Mouse (Mus musculus) liver, embryonic 14.5 days (tissue): ENCODE measurements at regions not wholly inside any gene's neighbourhood (a gene's known extent, or its start where the extent isn't known, plus 50 kb on each side); places are given as distances from the start of the nearest gene placed in this dataset.
"Not testable (repeated sequence)": the region's sequence is repeated elsewhere in the genome, so short reads cannot be mapped to it uniquely, and the experiment has no call there.

Source experiments
- ATAC-seq: fragments of 200-750 bp; cut with Nextera tagmentation; 2 replicates; pipeline ENCODE4 v1.8.0; 2017; ENCODE audit warnings: moderate number of reproducible peaks, mild to moderate bottlenecking, moderate library complexity; ENCODE audit not compliant: insufficient read depth
- DNase-seq, 3 experiments: peaks; one replicate each; pipeline ENCODE4 v3.0.0-alpha.2; 2012 to 2013; ENCODE audit warnings: low read depth in 3 of 3, low spot score in 3 of 3
- H3K27ac ChIP-seq: fragments of 300-500 bp; sonication (generic); 2 replicates; pipeline ENCODE4 v1.5.1; 2014; ENCODE audit warnings: moderate library complexity, mild to moderate bottlenecking, control low read depth, inconsistent platforms
- H3K27me3 ChIP-seq: fragments of 300-500 bp; sonication (generic); 2 replicates; pipeline ENCODE4 v1.6.1; 2014; ENCODE audit warnings: mild to moderate bottlenecking, low read length, moderate library complexity; ENCODE audit not compliant: control insufficient read depth, insufficient read depth
- H3K36me3 ChIP-seq: fragments of 300-500 bp; sonication (generic); replicated peaks from 2 replicates; pipeline ENCODE4 v1.6.1; 2014; ENCODE audit warnings: low read depth; ENCODE audit not compliant: control insufficient read depth, insufficient read depth
- H3K4me1 ChIP-seq, 2 experiments: fragments of 200-500 bp in 1 of 2; fragments of 300-500 bp in 1 of 2; sonication (generic) in 1 of 2; replicated peaks; 2 replicates each; pipeline ENCODE4 v1.6.1; 2012 to 2014; ENCODE audit warnings: antibody characterized with exemption in 1 of 2, inconsistent platforms in 1 of 2, low read length in 1 of 2; ENCODE audit not compliant: control insufficient read depth in 2 of 2, insufficient read depth in 2 of 2
- H3K4me2 ChIP-seq: fragments of 300-500 bp; sonication (generic); 2 replicates; pipeline ENCODE4 v1.6.1; 2014; ENCODE audit warnings: low read depth, mild to moderate bottlenecking, control low read depth, moderate library complexity
- H3K4me3 ChIP-seq, 2 experiments: fragments of 200-500 bp in 1 of 2; fragments of 300-500 bp in 1 of 2; sonication (generic) in 1 of 2; 2 replicates each; pipeline ENCODE4 v1.5.1; 2012 to 2014; ENCODE audit warnings: low read depth in 2 of 2, low read length in 2 of 2, mild to moderate bottlenecking in 2 of 2, control low read depth in 1 of 2, inconsistent platforms in 1 of 2, moderate library complexity in 1 of 2; ENCODE audit not compliant: insufficient read depth in 1 of 2
- H3K9ac ChIP-seq: fragments of 300-500 bp; sonication (generic); replicated peaks from 2 replicates; pipeline ENCODE4 v1.6.1; 2014; ENCODE audit warnings: mild to moderate bottlenecking, control low read depth, moderate library complexity
- H3K9me3 ChIP-seq: fragments of 300-500 bp; sonication (generic); 2 replicates; pipeline ENCODE4 v1.6.1; 2016; ENCODE audit warnings: low read length, mixed read lengths; ENCODE audit not compliant: control insufficient read depth
- CTCF ChIP-seq: IDR thresholded peaks from 2 replicates; pipeline ENCODE4 v1.5.1; 2016; ENCODE audit warnings: antibody characterized with exemption, low read depth, control low read depth
- whole genome bisulfite sequencing: fragments of 180-500 bp; shearing (Covaris S2); extraction: QIAGEN DNeasy Blood & Tissue Kit; methylation state at CpG from one replicate; pipeline ENCODE4 v1.1.7; 2014; ENCODE audit not compliant: insufficient replicate concordance; 5-methylcytosine and 5-hydroxymethylcytosine counted together

DNA sequence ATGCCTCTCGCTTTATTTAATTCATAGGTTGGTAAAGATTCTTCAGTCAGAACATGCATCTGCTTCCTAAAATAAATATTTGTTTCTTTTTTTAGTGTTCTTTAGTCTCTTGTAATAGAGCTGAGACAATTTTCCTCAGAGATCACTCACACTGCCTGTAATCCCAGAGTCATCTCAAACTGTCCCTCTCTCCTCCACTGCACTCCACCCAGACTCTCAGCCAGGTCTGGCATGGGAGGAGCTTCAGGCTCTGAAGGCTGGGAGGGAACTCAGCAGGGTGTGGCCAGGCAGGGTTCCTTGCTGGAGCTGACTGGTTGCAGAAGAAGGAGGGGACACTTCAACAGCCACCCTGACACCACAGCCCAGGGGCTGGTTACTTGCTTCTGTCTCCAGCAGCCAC lies 524.8 kb downstream of the Dad1 start:
- not testable (repeated sequence) for H3K4me3 ChIP-seq, H3K4me2 ChIP-seq, DNase-seq, H3K27me3 ChIP-seq, H3K9me3 ChIP-seq, H3K9ac ChIP-seq, H3K36me3 ChIP-seq, H3K4me1 ChIP-seq, H3K27ac ChIP-seq
- WGBS: no CpG with 5 or more reads among the region's 1 CpGs
- peak; percentile 79 for ATAC-seq

- H3K27me3 ChIP-seq, H3K4me1 ChIP-seq, H3K27ac ChIP-seq, H3K36me3 ChIP-seq, DNase-seq, ATAC-seq, H3K4me2 ChIP-seq, H3K4me3 ChIP-seq, H3K9ac ChIP-seq, H3K9me3 ChIP-seq: not testable (repeated sequence)
- 33% methylated on average over 2 of the region's 4 CpGs for WGBS
Measured at GRCm38 (mm10) chr14:53726914-53727313, 527.0 kb downstream of the Dad1 start.

DNA sequence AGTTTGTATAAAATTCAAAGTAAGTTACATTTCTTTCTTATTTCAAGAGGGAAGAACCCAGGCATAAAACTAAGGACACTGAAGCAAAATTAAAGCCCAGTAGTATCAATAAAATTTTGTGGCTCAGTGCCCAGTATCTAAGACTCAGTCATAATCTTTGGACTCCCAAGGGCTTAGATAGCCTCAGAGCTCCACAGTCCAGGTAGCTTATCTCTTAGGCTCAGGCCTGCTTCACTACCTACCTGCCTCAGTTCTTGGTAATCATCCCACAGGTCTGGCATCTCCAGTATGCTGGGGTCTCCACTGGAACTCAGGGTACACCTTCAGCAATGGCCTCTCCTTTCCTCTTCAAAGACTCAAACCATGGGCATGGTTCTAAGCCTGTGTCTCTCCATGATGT lies 530.3 kb downstream of the Dad1 start:
- H3K27ac ChIP-seq, H3K4me1 ChIP-seq, H3K4me3 ChIP-seq, H3K27me3 ChIP-seq, DNase-seq, H3K36me3 ChIP-seq, H3K9ac ChIP-seq, H3K4me2 ChIP-seq, H3K9me3 ChIP-seq: not testable (repeated sequence)
- ATAC-seq: peak; percentile 65

GRCm38 (mm10) chr14:53721901-53722300 lies 532.0 kb downstream of the Dad1 start:
- not testable (repeated sequence) for H3K4me1 ChIP-seq, ATAC-seq, H3K4me3 ChIP-seq, H3K27ac ChIP-seq, H3K9ac ChIP-seq, H3K9me3 ChIP-seq, H3K36me3 ChIP-seq, H3K27me3 ChIP-seq, DNase-seq, H3K4me2 ChIP-seq
- WGBS: 38% methylated on average over 1 of the region's 2 CpGs

GRCm38 (mm10) chr14:53709627-53710026 lies 544.3 kb downstream of the Dad1 start:
- DNase-seq: peak in 1 of 3 experiments; percentile 3

DNA sequence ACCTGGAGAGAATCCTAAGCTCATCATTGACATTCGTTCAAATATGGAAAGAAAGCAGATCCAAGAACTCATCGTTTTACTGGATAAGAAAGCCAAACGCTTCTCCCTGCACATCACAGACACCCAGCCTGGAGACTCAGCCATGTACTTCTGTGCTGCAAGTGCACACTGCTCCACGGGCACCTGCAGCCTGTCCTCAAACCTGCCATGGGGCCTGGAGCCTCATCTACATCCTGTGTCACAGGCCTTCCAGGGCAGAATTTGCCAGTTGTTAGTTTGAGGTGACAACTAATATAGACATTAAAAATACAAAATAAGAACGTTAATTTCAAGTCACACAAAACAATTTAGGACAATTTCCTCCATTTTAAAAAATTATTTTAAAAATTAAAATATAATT lies 549.6 kb downstream of the Dad1 start:
- H3K36me3 ChIP-seq, H3K4me1 ChIP-seq, H3K27ac ChIP-seq, H3K27me3 ChIP-seq, H3K4me2 ChIP-seq, ATAC-seq, H3K9ac ChIP-seq, H3K4me3 ChIP-seq, H3K9me3 ChIP-seq, DNase-seq: not testable (repeated sequence)
- 47% methylated on average over 5 of the region's 5 CpGs for WGBS

More at GRCm38 (mm10) chr14:53709627-53710026, 544.3 kb downstream of the Dad1 start:
- 0% methylated on average over 3 of the region's 3 CpGs for WGBS
- TF ChIP-seq CTCF: peak; percentile 54; the same call in 1 of the 2 replicates
- not testable (repeated sequence) for H3K4me3 ChIP-seq, H3K27me3 ChIP-seq, H3K4me1 ChIP-seq, H3K36me3 ChIP-seq, H3K9me3 ChIP-seq, ATAC-seq, H3K9ac ChIP-seq, H3K4me2 ChIP-seq, H3K27ac ChIP-seq
